Mouse (Mus musculus) c-Kit-positive CD71-negative TER-119-negative erythroid progenitor cells, embryonic 14.5 days (primary cell): ENCODE results near the gene Sgtb.

Experiments
- DNase-seq: peaks from one replicate; pipeline ENCODE4 v3.0.0-alpha.2; 2013; ENCODE audit warnings: low read depth

The Sgtb gene

GRCm38 (mm10) chr13:104109288-104109815, at the start of gene Sgtb, which contains the start of gene Nln:
TSS of gene Sgtb (plus strand) at chr13:104109741.
TSS of gene Nln (minus strand) at chr13:104109614.
- DNase-seq: peak; percentile 60

- no peak for DNase-seq
These were observed 49.3 kb upstream of the Sgtb start for GRCm38 (mm10) chr13:104060231-104060630.

- no peak for DNase-seq
These were observed 47.4 kb upstream of the Sgtb start for GRCm38 (mm10) chr13:104061975-104062750.

GRCm38 (mm10) chr13:104063061-104063460, 46.5 kb upstream of the Sgtb start:
- no peak for DNase-seq

- no peak for DNase-seq
These were observed 43.7 kb upstream of the Sgtb start for GRCm38 (mm10) chr13:104065649-104066347.

GRCm38 (mm10) chr13:104069216-104069615, 40.3 kb upstream of the Sgtb start:
- no peak for DNase-seq

GRCm38 (mm10) chr13:104070703-104071102, 38.8 kb upstream of the Sgtb start:
- DNase-seq: no peak

- no peak for DNase-seq
These were observed 37.2 kb upstream of the Sgtb start for GRCm38 (mm10) chr13:104072351-104072750.

- no peak for DNase-seq
These were observed 35.3 kb upstream of the Sgtb start for GRCm38 (mm10) chr13:104074230-104074629.

- DNase-seq: peak; percentile 8
These were observed 34.8 kb upstream of the Sgtb start for GRCm38 (mm10) chr13:104074731-104075130.

- DNase-seq: no peak
These were observed 32.5 kb upstream of the Sgtb start for GRCm38 (mm10) chr13:104076993-104077392.

- DNase-seq: no peak
These were observed 27.0 kb upstream of the Sgtb start for GRCm38 (mm10) chr13:104082504-104082903.

- DNase-seq: no peak
These were observed 24.9 kb upstream of the Sgtb start for GRCm38 (mm10) chr13:104084600-104084999.

- DNase-seq: no peak
These were observed 20.2 kb upstream of the Sgtb start for GRCm38 (mm10) chr13:104089387-104089786.

- DNase-seq: no peak
These were observed 17.8 kb upstream of the Sgtb start for GRCm38 (mm10) chr13:104091734-104092133.

GRCm38 (mm10) chr13:104094531-104095385, 14.8 kb upstream of the Sgtb start:
- DNase-seq: no peak

- no peak for DNase-seq
These were observed 13.6 kb upstream of the Sgtb start for GRCm38 (mm10) chr13:104095955-104096354.

- no peak for DNase-seq
These were observed 12.4 kb upstream of the Sgtb start for GRCm38 (mm10) chr13:104097190-104097589.

- DNase-seq: no peak
These were observed 9.1 kb upstream of the Sgtb start for GRCm38 (mm10) chr13:104100416-104100815.

GRCm38 (mm10) chr13:104101606-104102235, 7.8 kb upstream of the Sgtb start:
- no peak for DNase-seq

GRCm38 (mm10) chr13:104108651-104109287, 772 bp upstream of the Sgtb start:
- DNase-seq: no peak
